Mouse (Mus musculus): ENCODE measurements at regions not wholly inside any gene's neighbourhood (a gene's known extent, or its start where the extent isn't known, plus 50 kb on each side); places are given as distances from the start of the nearest gene placed in this dataset.

DNA sequence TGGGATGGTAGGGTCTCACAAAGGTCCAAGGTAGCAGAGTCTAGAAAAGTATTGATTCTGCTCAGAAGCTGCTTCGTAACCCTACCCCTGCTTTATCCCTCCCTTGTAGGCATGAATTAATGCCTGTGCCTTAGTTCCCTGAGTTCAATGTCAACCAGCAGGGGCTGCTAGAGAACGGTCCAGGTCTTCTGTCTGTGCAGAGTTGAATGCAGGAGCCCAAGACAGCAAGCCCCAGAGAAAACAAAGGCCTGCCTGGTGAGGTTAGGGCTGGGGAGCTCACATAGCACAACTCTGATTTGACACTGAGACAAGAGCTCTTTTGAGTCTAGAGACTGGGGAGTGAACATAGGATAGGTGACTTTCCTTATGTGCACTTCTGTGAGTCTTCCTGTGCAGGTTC is 56.6 kb downstream of the Olig3 start:
- DNase-seq (ENCODE audit: low read depth, low spot score), result peak; percentile 19

- DNase-seq (ENCODE audit: low read depth, low spot score), result no peak
Measured at GRCm38 (mm10) chr10:19413935-19414334, 57.6 kb downstream of the Olig3 start.

DNA sequence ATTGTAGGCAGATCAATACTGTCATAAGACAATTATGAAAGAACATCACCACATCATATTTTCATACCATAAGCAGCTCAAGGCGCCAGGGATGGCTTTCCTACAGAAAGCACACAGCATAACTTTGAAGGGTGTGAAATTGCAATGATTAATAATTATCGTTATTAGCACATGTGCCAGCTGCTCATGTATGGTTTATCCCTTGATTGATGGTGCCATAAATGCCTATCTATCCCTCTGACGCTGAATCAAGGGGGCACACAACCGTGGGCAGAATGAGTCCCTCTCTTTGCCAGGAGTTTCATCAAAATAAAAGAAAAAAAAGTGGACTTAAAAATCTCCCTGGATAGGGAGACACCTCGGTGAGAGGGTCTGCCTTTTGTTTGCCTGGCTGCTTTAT is 58.5 kb downstream of the Olig3 start:
- no peak for DNase-seq (ENCODE audit: low read depth, low spot score)

GRCm38 (mm10) chr10:19424030-19424429 is 67.7 kb downstream of the Olig3 start:
- DNase-seq (ENCODE audit: low read depth, low spot score), result no peak

DNA sequence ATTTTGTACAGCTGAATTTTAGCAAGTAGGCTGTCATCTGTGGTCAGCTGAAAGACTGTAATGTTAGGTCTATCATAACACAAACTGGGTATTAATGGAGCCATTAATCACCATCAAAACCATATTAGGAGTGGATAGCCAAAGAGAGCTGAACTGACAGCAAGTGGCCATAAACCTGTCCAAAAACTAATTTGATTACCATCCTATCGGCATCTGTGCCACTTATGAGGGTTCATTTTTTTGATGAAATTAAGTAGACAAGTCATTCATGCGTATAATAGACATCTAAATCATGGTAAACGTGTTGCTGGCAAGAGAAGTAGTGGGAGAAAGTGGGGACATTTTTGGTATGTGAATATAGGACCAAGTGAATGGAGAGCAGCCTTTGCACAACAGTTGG is 68.6 kb downstream of the Olig3 start:
- no peak for DNase-seq (ENCODE audit: low read depth, low spot score)

GRCm38 (mm10) chr10:19426835-19427234 is 70.5 kb downstream of the Olig3 start:
- no peak for DNase-seq (ENCODE audit: low read depth, low spot score)

GRCm38 (mm10) chr10:19432515-19432914 is 76.2 kb downstream of the Olig3 start:
- peak; percentile 28 for DNase-seq (ENCODE audit: low read depth, low spot score)

GRCm38 (mm10) chr10:19434661-19435060 is 78.3 kb downstream of the Olig3 start:
- no peak for DNase-seq (ENCODE audit: low read depth, low spot score)

DNA sequence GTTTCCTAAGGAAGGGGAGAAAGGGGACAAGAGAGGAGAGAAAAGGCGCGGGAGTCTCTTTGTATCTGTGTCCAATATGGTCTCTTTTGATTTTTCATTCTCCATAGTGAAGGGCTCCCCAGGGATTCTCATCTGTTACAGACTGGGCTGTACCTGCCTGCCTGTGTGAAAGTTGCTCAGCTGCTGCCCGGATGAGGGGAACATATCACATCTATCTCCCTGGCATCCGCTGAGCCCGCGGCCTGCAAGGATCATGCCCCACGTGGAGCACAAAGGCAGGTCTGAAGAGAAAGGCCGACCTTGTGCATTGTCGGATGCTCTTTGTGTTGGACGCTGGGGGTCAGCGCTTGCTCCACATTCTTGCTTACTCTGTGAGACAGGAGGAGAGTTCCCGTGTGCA is 85.5 kb downstream of the Olig3 start:
- no peak for DNase-seq (ENCODE audit: low read depth, low spot score)

DNA sequence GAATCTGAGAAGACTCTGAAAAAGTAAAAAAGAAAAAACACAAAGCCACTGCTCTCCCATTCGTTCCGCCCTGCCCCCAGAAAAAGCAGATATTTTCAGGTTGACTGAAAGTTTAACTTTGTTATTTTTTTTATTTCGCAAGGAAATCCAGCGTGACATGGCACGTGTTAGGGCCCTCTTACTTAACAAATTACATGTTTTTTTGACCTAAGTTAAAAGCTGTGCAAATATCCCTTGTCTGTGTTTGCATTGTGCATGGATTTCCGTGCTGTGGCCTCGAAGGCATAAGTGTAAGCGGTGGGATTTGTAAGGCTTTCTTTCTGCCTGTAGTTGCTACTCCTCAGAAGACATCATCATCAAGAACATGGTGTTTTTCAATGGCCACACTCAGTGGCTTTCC is 87.2 kb downstream of the Olig3 start:
- DNase-seq (ENCODE audit: low read depth, low spot score), result no peak

- DNase-seq (ENCODE audit: low read depth, low spot score), result no peak
Measured at GRCm38 (mm10) chr10:19448838-19449559, 92.7 kb downstream of the Olig3 start.

- no peak for DNase-seq (ENCODE audit: low read depth, low spot score)
Measured at GRCm38 (mm10) chr10:19459053-19459452, 102.7 kb downstream of the Olig3 start.

DNA sequence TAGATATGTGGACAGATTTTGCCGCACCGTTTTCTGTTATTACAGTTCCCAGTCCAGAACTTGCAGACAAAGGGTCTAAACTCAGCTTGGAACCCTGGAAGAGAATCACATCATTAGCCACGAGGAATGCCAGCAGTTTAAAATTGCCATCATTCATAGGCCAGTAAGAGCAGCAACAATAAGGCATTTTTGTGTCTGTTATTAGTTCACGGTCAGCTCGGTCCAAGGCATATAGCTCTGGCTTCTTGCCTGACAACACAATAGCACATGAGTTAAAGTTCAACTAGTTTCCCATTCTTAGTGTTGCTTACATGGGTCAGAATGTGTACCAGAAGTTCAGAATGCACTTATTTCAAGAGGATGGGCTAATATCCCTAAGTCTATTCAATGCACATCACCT is 103.4 kb downstream of the Olig3 start:
- DNase-seq (ENCODE audit: low read depth, low spot score), result no peak

GRCm38 (mm10) chr10:19460164-19460563 is 103.8 kb downstream of the Olig3 start:
- DNase-seq (ENCODE audit: low read depth, low spot score), result no peak

- DNase-seq (ENCODE audit: low read depth, low spot score), result no peak
Measured at GRCm38 (mm10) chr10:19463800-19464199, 107.5 kb downstream of the Olig3 start.

DNA sequence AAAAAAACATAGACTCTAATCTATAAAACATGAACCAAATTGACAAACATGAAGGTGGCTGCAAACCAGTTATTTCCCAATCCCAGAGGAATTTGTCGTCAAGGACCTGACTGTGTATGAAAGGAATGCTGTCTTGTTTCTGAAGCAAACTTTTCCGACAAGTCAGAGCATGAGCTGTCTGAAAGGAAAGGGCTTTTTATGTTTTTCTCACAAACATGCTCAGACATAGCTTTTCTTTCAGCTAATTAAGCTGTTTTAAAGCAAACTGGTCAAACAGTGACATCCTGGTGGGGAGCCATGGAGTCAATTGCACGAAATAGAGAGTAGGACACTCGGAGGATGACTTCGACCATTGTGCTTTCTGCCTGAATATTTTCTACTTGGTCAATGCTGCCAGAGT is 108.2 kb downstream of the Olig3 start:
- no peak for DNase-seq (ENCODE audit: low read depth, low spot score)

DNA sequence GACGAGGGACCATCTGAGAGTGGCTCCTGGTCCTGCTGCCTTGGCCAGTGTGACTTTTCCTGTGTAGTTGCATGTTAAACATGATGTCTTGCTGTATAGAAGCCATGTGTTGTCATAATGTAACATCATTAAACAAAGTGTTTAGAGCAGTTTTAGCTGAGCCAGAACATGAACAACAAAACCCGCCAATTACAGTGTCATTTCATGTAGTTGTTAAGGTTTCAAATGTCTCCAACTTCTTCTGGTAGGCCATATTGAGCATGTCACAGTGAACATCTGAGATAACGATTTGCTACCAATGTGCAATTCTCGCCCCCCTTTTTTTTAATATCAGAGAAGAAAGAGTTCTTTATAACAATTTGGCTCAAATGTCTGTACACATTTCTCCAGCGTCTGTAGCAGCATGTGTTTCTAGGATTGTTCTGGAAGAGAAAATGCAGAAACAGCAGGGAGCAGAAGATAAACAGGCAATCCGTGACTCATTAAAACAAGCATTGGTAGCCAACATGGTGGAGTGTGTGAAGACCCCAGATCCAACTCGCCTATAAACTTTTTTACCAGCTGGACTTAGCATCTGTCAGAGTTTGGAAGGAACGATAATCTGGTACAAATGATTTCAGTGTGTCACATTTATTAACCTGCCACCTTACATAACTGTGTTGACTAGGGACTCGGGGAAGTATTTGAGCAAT is 115.2 kb downstream of the Olig3 start:
- no peak for DNase-seq (ENCODE audit: low read depth, low spot score)

GRCm38 (mm10) chr10:19472066-19472465 is 115.7 kb downstream of the Olig3 start:
- DNase-seq (ENCODE audit: low read depth, low spot score), result no peak

- DNase-seq (ENCODE audit: low read depth, low spot score), result no peak
Measured at GRCm38 (mm10) chr10:19472949-19473535, 116.7 kb downstream of the Olig3 start.

GRCm38 (mm10) chr10:19485537-19486135 is 106.1 kb upstream of the Ifngr1 start:
- DNase-seq (ENCODE audit: low read depth, low spot score), result no peak

- DNase-seq (ENCODE audit: low read depth, low spot score), result no peak
Measured at GRCm38 (mm10) chr10:19490500-19490899, 101.2 kb upstream of the Ifngr1 start.

DNA sequence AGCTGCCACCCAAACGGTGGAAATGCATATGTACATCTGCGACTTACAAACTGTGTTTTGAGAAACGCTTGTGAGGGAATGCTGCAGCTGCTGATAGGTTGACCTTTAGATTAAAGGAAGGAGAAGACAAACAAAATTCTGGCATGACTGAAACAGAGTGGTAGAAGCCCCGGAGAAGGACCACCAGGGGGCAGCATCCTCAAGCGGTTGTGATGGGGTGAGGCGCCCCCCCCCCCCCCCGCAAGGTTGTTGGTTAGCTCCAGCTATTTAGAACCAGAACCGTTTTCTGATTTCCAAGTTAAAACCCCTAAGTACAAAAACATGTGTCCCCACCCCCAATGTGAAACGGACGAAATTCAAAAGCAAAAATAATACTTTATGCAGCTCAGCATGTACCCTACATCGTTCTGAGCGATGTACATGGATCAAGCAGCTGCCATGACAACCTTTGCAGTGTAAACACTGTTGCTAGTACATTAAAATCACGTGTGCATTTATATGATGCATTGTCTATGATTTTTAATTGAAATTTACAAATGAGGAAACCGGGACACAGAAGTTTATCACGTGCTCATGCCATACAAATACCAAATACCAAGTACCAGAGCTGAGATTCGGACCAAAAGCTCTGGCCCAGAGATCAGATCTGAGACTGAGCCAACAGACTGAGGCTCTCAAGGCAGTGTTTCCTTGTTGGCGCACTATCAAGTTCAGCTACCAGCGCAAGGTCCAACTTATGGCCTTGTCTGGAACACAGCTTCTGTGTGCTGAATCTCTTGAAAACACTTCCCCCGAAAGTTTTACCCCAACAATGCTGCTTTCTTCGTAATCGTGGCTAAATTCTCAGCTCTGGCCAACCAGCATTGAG is 100.0 kb upstream of the Ifngr1 start:
- DNase-seq (ENCODE audit: low read depth, low spot score), result peak; percentile 60

Data from A20 (cell line).